Mouse (Mus musculus) gastrocnemius, postnatal 36 days (tissue): ENCODE data around the gene Diras2. TPM values are rescaled to one million over a fixed set of nuclear protein-coding genes. Genes with fewer than 3 reads are reported as not detected.

Experiments
- DNase-seq, 2 experiments: peaks; one replicate each; pipeline ENCODE4 v3.0.0; 2022
- intact Hi-C: fragments of 180-260 bp; cut with DNase I; formaldehyde crosslinking; loops from one replicate; pipeline ENCODE4 v1.15.1; 2025
- total RNA-seq, 2 experiments: library from RNA; stranded (reverse); gene quantifications; 2 replicates each; pipeline ENCODE4 v1.2.3; 2021

Gene Diras2
- total RNA-seq, 2 experiments from 2014 or later = 0.05 to 0.10 TPM

DNA sequence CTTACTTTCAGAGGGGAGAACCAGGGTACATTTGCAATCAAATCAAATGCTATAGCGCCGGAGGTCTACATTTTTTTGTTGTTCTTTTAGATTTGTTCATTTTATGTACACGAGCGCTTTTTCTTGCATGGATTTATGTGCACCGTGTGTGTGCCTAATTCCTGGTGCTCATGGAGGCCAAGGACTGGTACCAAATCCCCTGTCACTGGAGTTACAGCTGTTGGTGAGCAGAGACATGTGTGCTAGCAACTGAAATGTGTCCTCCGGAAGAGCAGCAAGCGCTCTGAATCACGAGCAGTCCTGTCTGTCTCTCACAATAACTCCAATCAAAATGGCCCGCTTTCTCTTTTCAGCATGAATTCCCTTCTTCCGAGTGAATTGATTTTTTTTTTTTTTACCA lies 55.8 kb downstream of the Diras2 start:
- no peak for DNase-seq
- intact Hi-C loops = no loop called here

DNA sequence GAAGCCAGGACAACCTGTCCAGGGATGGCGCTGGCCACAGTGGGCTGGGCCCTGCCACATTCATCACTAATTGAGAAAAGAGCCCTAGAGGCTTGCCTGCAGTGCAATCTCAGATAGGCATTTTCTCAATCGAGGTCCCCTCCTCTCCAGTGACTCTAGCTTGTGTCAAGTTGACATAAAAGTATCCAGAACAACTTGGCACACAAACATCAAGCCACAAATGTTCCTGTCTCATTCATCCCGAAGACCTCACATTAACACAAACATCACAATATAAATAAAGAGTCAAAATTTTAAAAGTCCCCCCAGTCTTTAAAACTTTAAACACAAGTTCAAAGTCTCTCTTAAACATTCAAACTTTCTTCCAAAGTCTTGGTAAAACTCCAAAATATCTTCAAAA lies 56.3 kb downstream of the Diras2 start:
- intact Hi-C loops = no loop called here
- no peak for DNase-seq

DNA sequence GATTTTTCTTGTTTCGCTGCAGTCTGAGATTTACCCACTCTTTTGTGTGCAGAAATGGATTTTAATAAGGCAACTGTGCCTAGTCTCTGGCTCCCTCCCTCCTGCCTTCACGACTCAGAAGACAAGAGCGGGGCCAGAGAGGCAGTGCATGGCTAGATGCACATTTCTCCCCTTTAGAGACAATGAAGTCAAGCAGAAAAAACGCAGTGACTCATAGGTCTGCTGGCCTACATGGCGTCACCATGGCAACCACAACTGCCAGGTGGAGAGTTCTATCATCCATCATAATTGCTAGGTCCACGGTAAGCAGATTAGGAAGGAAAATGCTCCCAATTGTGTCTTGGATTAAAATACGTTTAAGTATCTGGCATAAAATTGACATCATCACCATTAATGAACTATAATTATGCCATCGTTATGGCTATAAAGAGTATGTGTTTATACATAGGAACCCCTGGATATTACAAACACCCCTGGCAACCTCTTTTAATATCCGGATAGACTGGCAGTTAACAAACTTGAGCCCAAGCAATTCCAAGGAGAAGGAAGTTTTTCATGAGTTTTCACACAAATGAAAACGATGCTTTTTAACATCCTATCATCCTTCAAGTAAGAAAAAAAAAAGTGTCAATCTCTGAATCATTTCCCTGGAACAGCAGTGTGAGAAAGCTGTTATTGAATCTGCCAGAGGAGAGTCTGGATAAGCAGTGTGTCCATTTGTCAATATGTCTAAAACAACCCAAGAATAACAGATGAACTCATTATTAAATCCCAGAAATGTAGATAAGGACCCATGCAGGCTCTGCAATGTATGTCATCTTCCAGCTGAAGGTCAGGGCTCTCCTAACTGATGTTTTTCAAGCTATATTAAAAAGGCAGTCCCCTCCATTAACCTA lies 61.0 kb downstream of the Diras2 start:
- no peak for DNase-seq
- intact Hi-C loops = no loop called here

DNA sequence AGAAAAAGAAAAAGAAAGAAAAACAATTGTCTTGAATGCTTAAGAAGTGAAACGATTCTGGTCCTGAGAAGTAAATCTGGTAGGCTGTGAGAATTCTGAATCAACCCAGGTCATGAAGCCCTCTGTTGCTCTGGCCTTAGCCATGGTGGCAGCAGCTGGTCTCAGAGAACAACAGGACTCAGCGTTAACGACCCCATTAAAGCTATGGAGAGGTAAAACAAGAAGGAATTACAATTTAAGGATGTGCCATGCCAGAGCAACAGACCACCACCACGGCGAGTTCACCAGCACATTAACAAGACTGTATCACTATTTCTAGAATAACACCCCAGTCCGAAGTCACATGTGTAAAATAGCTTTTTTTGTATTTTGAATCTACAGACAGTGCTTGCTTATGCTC lies 65.9 kb downstream of the Diras2 start:
- no peak for DNase-seq
- intact Hi-C loops = no loop called here

DNA sequence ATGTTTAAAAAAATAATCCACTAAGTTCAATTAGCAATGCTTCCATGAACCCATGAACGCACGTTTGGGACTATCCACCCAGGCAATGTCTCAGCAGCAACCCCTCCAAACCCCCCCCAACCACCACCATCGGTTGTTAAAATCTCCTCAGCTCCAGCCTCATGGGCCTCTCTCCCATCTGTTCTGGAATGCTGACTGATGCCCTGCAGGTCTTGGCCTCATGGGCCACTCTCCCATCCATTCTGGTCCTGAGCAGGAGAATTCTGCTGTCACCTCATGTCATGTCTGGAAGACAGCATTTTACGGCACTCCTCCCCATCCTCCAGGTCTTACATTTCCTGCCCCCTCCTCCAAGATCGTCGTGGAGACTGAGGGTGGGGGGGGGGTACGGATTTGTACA lies 71.1 kb downstream of the Diras2 start:
- intact Hi-C loops = no loop called here
- no peak for DNase-seq

DNA sequence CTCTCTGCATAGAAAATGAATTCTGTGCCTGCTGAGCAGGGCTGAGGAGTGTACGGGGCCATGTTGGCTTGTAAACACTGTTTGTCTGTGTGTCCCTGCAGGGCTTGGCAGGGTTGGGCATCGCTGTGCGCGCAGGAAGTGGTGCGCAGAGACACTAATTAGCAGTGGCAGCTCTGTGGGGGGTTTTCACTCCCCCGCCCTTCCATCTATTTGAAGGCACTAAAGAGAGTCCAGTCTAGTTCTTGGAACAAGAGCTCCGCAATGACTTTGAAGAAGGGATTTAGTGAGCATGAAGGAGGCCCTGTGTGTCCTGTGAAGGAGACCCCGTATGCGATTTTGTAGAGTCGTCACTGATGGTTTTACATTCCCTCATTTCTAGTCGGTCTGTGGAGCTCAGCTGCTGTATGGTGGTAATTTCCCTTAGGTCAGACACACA lies 73.2 kb downstream of the Diras2 start:
- DNase-seq = no peak
- intact Hi-C loops = no loop called here

DNA sequence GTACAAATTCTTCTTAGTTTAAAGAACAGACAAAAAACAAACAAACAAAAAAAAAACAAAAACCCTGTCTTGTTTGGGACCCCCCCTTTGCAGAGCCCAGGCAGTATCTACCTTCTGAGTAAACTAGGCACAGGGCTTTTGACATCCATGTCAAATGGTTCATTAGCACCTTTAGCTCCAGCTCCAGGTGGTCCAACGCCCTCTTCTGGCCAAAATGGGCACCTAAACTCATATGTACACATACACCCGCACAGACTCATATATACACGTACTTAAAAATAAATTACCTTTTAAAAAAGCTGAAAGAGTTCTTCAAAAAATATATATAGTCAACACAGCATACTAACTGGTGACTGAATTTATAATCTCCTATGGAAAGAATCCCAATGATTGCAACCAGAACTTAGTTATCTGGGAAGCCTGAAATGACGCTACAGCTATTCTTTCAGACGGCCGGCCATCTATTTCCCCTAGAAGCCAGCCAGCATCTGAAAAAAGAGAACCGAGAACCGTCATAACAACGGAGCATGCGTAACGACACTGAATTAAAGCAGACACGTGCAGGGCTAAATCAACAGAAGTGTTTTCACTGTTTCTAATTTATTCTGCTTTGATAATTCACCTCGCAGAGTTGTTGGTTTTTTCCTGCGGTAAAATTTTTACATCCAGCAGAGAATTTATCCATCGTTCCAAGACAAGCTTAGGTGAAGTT lies 73.7 kb downstream of the Diras2 start:
- intact Hi-C loops = no loop called here
- DNase-seq = no peak

DNA sequence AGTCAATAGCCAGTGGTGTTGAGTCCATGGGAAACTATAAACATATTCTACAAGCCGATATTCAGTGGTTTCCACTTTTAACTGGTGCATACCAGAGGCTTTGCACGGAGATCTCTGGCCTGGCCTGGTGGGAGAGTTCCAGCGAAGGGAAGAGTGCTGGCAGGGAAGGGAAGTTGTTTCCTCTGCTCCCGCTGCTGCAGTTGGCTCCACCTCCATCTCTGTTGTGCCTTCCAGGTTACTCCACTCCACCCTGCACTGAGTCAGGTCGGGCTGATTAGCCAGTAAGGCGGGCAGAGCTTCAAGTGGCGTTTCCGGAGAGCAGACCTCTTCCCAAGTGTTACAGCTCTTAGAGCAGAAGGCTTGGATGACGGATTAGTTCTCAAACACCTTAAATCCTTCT lies 75.8 kb downstream of the Diras2 start:
- DNase-seq = no peak

DNA sequence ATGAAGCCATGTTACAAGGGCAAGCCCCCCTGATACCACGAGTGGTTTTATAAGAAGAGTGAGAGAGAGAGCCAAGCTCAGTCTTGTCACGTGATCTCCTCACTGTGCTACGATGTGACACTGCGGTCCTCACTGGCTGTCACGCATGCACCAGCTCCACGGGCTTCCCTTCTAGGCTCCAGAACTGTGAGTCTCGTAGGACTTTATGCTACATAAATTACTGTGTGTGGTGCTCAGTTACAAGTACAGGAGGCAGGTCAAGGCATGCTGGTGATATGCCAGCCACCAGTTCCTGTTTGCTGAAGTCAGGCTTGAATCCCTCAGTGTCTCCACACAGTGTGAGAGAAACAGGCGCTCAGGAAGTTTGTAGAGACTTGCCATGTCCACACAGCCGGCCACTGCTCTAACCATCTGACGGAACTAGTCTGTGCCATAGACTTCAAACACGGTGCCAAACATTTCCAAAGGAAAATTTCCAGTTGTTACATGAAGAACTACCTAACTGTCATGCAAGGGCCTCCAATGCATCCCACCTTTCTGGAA lies 76.3 kb downstream of the Diras2 start:
- no peak for DNase-seq
- intact Hi-C loops = no loop called here

More for the DNA sequence above, 75.8 kb downstream of the Diras2 start:
- intact Hi-C loops = no loop called here

Other genes with a start within 250 kb of the Diras2 start
- gene Syk, start 51.9 kb upstream of the Diras2 start, total RNA-seq = 1 to 10 TPM; 2.1 to 3.5 TPM